Mouse (Mus musculus): Measurements from ENCODE around the gene Zfp518a. TPM values are rescaled to one million over a fixed set of nuclear protein-coding genes. Genes with fewer than 3 reads are reported as not detected.

Gene Zfp518a
- total RNA-seq, 1 experiment from 2014 or later = 34.1 TPM

GRCm38 (mm10) chr19:40962988-40963387 is 68.5 kb downstream of the Zfp518a start:
- peak; percentile 85 to 87 for ATAC-seq (replicated peaks in 1 of 2; ENCODE audit: insufficient read depth in 1 of 2, low FRiP score in 2 of 2, low TSS enrichment in 1 of 2, low read depth in 1 of 2, poor library complexity in 2 of 2, severe bottlenecking in 2 of 2)

DNA sequence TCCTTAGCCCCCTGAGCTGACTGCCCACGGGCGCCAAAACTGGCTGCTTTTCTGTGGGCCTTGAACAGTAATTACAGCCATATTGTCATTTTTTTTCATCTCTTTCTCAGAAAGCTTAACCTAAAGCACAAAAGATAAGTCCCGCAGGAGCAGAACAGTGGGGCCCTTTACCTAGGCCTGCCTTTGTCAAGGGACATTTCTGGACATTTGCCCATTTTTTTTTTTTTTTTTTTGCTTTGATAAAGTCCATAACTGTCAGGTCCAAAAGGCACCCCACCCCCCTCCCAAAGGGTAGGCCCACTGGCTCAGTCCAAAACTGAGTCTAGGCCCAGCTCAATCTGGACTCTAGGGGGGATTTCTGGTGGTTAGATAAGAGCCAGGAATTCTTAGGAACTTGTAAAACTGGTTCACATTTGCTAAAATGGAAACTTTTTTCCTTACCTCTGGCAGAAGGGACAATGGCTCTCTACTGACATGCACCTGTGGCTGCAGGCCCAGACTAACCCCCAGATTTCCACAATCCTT is 69.9 kb downstream of the Zfp518a start:
- no peak for ATAC-seq (replicated peaks in 1 of 2; ENCODE audit: insufficient read depth in 1 of 2, low FRiP score in 2 of 2, low TSS enrichment in 1 of 2, low read depth in 1 of 2, poor library complexity in 2 of 2, severe bottlenecking in 2 of 2)

DNA sequence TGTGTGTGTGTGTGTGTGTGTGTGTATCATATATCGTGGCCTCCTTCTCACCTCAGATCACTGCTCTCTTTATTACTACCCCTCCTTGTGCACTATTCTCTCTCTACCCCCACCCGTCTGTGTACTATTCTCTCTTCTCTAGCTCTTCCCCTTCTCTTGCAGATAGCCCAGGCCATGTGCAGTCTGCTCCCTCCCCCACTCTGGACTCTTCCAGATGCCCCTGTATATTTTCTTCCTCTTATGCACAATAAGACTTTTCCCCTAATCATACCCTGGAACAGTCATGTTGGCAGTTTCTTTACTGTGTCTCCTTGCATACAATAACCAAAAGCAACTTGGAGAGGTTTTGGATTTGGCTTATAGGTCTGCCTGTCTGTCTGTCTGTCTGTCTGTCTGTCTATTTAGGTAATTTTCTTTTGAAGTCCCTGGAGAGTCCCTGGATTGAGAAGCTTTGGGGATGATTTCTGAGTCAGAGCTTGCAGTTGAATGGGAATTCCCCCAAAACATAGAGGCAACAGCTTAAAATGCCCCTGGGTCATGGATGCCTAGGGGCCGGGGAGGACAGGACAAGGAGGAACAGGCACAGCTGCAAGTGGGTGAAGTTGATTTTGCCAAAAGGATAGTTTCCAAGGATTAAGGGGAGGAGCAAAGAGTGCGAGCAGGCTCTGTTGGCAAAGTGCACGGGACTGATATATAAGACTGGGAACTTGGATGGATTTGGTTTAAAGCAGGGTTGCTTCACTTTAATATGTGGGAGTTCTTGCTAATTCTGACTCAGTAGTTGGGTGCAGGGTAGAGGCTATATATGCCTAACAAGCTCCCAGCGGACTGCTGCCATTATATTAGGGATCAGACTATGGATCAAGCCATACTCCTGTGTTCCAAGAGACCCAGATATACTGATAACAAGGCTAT is 70.7 kb downstream of the Zfp518a start:
- ATAC-seq (replicated peaks in 1 of 2; ENCODE audit: insufficient read depth in 1 of 2, low FRiP score in 2 of 2, low TSS enrichment in 1 of 2, low read depth in 1 of 2, poor library complexity in 2 of 2, severe bottlenecking in 2 of 2) = no peak

Other genes starting within 250 kb of the Zfp518a start
- 4.7 and 5.7 TPM in 2 replicates for gene Cc2d2b, start 146.0 kb upstream of the Zfp518a start, total RNA-seq (2017)
- gene Ccnj, start 63.4 kb upstream of the Zfp518a start, total RNA-seq (2017) = 9.0 and 11.2 TPM in 2 replicates
- gene Blnk, start 99.8 kb downstream of the Zfp518a start, total RNA-seq (2017) = 3.5 and 4.1 TPM in 2 replicates
- 467 and 604 TPM in 2 replicates for gene Dntt, start 134.6 kb downstream of the Zfp518a start, total RNA-seq (2017)
- gene Opalin, start 182.4 kb downstream of the Zfp518a start, total RNA-seq (2017) = not detected in 2 replicates

All from hematopoietic stem cell, adult 5-6 weeks (primary cell).